Mouse (Mus musculus) lung, embryonic 14.5 days (tissue): Measurements from ENCODE around the gene Itpr2. TPM values are rescaled to one million over a fixed set of nuclear protein-coding genes. Genes with fewer than 3 reads are reported as not detected.

Experiments
- ATAC-seq: fragments of 200-750 bp; cut with Nextera tagmentation; 2 replicates; pipeline ENCODE4 v1.8.0; 2017; ENCODE audit warnings: mild to moderate bottlenecking, moderate TSS enrichment, moderate library complexity; ENCODE audit not compliant: insufficient read depth
- DNase-seq: peaks from one replicate; pipeline ENCODE4 v3.0.0-alpha.2; 2015
- H3K27ac ChIP-seq: fragments of 300-500 bp; sonication (generic); 2 replicates; pipeline ENCODE4 v1.5.1; 2014; ENCODE audit warnings: low read depth, mild to moderate bottlenecking, moderate library complexity
- H3K27me3 ChIP-seq: fragments of 300-500 bp; sonication (generic); 2 replicates; pipeline ENCODE4 v1.6.1; 2014; ENCODE audit warnings: low read length, control low read depth; ENCODE audit not compliant: insufficient read depth
- H3K36me3 ChIP-seq: fragments of 300-500 bp; sonication (generic); 2 replicates; pipeline ENCODE4 v1.6.1; 2014; ENCODE audit warnings: control low read depth; ENCODE audit not compliant: insufficient read depth
- H3K4me1 ChIP-seq: fragments of 300-500 bp; sonication (generic); 2 replicates; pipeline ENCODE4 v1.6.1; 2014; ENCODE audit warnings: antibody characterized with exemption, control low read depth; ENCODE audit not compliant: insufficient read depth
- H3K4me2 ChIP-seq: fragments of 300-500 bp; sonication (generic); 2 replicates; pipeline ENCODE4 v1.6.1; 2014; ENCODE audit warnings: mild to moderate bottlenecking
- H3K4me3 ChIP-seq: fragments of 300-500 bp; sonication (generic); 2 replicates; pipeline ENCODE4 v1.5.1; 2014; ENCODE audit warnings: low read depth, low read length
- H3K9ac ChIP-seq: fragments of 300-500 bp; sonication (generic); 2 replicates; pipeline ENCODE4 v1.6.1; 2014
- H3K9me3 ChIP-seq: fragments of 300-500 bp; sonication (generic); 2 replicates; pipeline ENCODE4 v1.6.1; 2016; ENCODE audit warnings: low read depth, low read length, control low read depth
- CTCF ChIP-seq: IDR thresholded peaks from 2 replicates; pipeline ENCODE4 v1.5.1; 2016; ENCODE audit warnings: antibody characterized with exemption, low read depth
- WGBS: fragments of 180-500 bp; shearing (Covaris S2); extraction: QIAGEN DNeasy Blood & Tissue Kit; methylation state at CpG from one replicate; pipeline ENCODE4 v1.1.7; 2014; 5-methylcytosine and 5-hydroxymethylcytosine counted together
- polyA plus RNA-seq: library from polyadenylated mRNA; unstranded; fragments of >200 nt; fragmentation: Nextera tagmentation; extraction: Ambion mirVana; gene quantifications from 2 replicates; pipeline ENCODE4 v1.2.1, GENCODE M21; 2014

Gene Itpr2
- polyA plus RNA-seq, 1 experiment from 2014 or later, result 13.1 TPM

- DNase-seq, result no peak
- 81% methylated on average over 4 of the region's 4 CpGs for WGBS
These were observed 97.1 kb downstream of the Itpr2 start for GRCm38 (mm10) chr6:146404876-146405275.

GRCm38 (mm10) chr6:146404156-146404555, 97.9 kb downstream of the Itpr2 start:
- Histone ChIP-seq H3K27ac (no peak overlapping the region), H3K4me2 (no peak overlapping the region), H3K9ac (no peak overlapping the region), H3K36me3 (no peaks in the 10 kb centered on the region), H3K4me1 (no peaks in the 10 kb centered on the region), H3K27me3 (no peaks in the 10 kb centered on the region), H3K4me3 (no peak overlapping the region), H3K9me3 (no peaks in the 10 kb centered on the region)
- WGBS, result 49% methylated on average over 10 of the region's 10 CpGs
- DNase-seq (no peak), ATAC-seq (no peak)
- no peak for TF ChIP-seq CTCF

More at GRCm38 (mm10) chr6:146404876-146405275, 97.1 kb downstream of the Itpr2 start:
- Histone ChIP-seq H3K27ac (no peak overlapping the region), H3K9ac (no peak overlapping the region), H3K4me2 (no peak overlapping the region), H3K4me3 (no peak overlapping the region), H3K9me3 (no peaks in the 10 kb centered on the region), H3K36me3 (no peaks in the 10 kb centered on the region), H3K4me1 (no peaks in the 10 kb centered on the region), H3K27me3 (no peaks in the 10 kb centered on the region)
- no peak for TF ChIP-seq CTCF
- no peak for ATAC-seq

GRCm38 (mm10) chr6:146402905-146403642, 98.9 kb downstream of the Itpr2 start:
- 24% methylated on average over 6 of the region's 6 CpGs for WGBS
- H3K36me3 ChIP-seq, result no peaks in the 10 kb centered on the region
- H3K27ac ChIP-seq, result no peak overlapping the region
- H3K4me2 ChIP-seq, result no peak overlapping the region
- peak; percentile 57 for DNase-seq
- ATAC-seq, result peak; percentile 51
- no peak overlapping the region for H3K4me3 ChIP-seq
- no peaks in the 10 kb centered on the region for H3K4me1 ChIP-seq
- H3K9me3 ChIP-seq, result no peaks in the 10 kb centered on the region
- TF ChIP-seq CTCF, result no peak
- H3K9ac ChIP-seq, result no peak overlapping the region
- no peaks in the 10 kb centered on the region for H3K27me3 ChIP-seq

GRCm38 (mm10) chr6:146397803-146398202, 104.2 kb downstream of the Itpr2 start:
- no peak for TF ChIP-seq CTCF
- H3K27me3 ChIP-seq, result no peaks in the 10 kb centered on the region
- WGBS, result 68% methylated on average over 3 of the region's 3 CpGs
- no peak overlapping the region for H3K9ac ChIP-seq
- H3K36me3 ChIP-seq, result 0 out of 2 replicates have a peak, but pooled peaks cover 2% of the 10 kb centered on the region
- no peak for DNase-seq
- no peaks in the 10 kb centered on the region for H3K9me3 ChIP-seq
- H3K4me1 ChIP-seq, result no peaks in the 10 kb centered on the region
- no peak overlapping the region for H3K27ac ChIP-seq
- no peak for ATAC-seq
- no peak overlapping the region for H3K4me3 ChIP-seq
- no peak overlapping the region for H3K4me2 ChIP-seq

GRCm38 (mm10) chr6:146396253-146396652, 105.8 kb downstream of the Itpr2 start:
- DNase-seq (no peak), ATAC-seq (no peak)
- Histone ChIP-seq H3K36me3 (0 out of 2 replicates have a peak, but pooled peaks cover 2% of the 10 kb centered on the region), H3K27me3 (no peaks in the 10 kb centered on the region), H3K9me3 (no peaks in the 10 kb centered on the region), H3K9ac (no peak overlapping the region), H3K4me3 (no peak overlapping the region), H3K4me2 (no peak overlapping the region), H3K4me1 (no peaks in the 10 kb centered on the region), H3K27ac (no peak overlapping the region)
- WGBS, result 91% methylated on average over 5 of the region's 5 CpGs
- no peak for TF ChIP-seq CTCF

- no peaks in the 10 kb centered on the region for H3K4me1 ChIP-seq
- H3K4me2 ChIP-seq, result no peak overlapping the region
- no peak for TF ChIP-seq CTCF
- ATAC-seq (no peak), DNase-seq (no peak)
- H3K36me3 ChIP-seq, result 0 out of 2 replicates have a peak, but pooled peaks cover 2% of the 10 kb centered on the region
- H3K9me3 ChIP-seq, result no peaks in the 10 kb centered on the region
- H3K27me3 ChIP-seq, result no peaks in the 10 kb centered on the region
- 88% methylated on average over 4 of the region's 4 CpGs for WGBS
- H3K27ac ChIP-seq, result no peak overlapping the region
- H3K9ac ChIP-seq, result no peak overlapping the region
- H3K4me3 ChIP-seq, result no peak overlapping the region
These were observed 106.4 kb downstream of the Itpr2 start for GRCm38 (mm10) chr6:146395616-146396015.

- H3K27me3 ChIP-seq, result no peaks in the 10 kb centered on the region
- H3K9ac ChIP-seq, result no peak overlapping the region
- H3K36me3 ChIP-seq, result 0 out of 2 replicates have a peak, but pooled peaks cover 2% of the 10 kb centered on the region
- H3K4me2 ChIP-seq, result no peak overlapping the region
- no peaks in the 10 kb centered on the region for H3K9me3 ChIP-seq
- 73% methylated on average over 2 of the region's 2 CpGs for WGBS
- H3K27ac ChIP-seq, result no peak overlapping the region
- H3K4me3 ChIP-seq, result no peak overlapping the region
- peak; percentile 46 for TF ChIP-seq CTCF
- DNase-seq (no peak), ATAC-seq (no peak)
- no peaks in the 10 kb centered on the region for H3K4me1 ChIP-seq
These were observed 109.8 kb downstream of the Itpr2 start for GRCm38 (mm10) chr6:146392188-146392587.
